Mouse (Mus musculus) midbrain, postnatal 0 days (tissue): ENCODE results near the gene Prex1. TPM values are rescaled to one million over a fixed set of nuclear protein-coding genes. Genes with fewer than 3 reads are reported as not detected.

Experiments
- ATAC-seq: fragments of 200-750 bp; cut with Nextera tagmentation; 2 replicates; pipeline ENCODE4 v1.8.0; 2017; ENCODE audit warnings: moderate number of reproducible peaks, mild to moderate bottlenecking, moderate TSS enrichment, moderate library complexity; ENCODE audit not compliant: low FRiP score
- DNase-seq: peaks from one replicate; pipeline ENCODE4 v3.0.0-alpha.2; 2015; ENCODE audit warnings: low spot score
- H3K27ac ChIP-seq: fragments of 300-500 bp; sonication (generic); 2 replicates; pipeline ENCODE4 v1.5.1; 2014; ENCODE audit warnings: low read depth, mild to moderate bottlenecking, low read length, mixed read lengths
- H3K27me3 ChIP-seq: fragments of 300-500 bp; sonication (generic); 2 replicates; pipeline ENCODE4 v1.6.1; 2014; ENCODE audit warnings: low read length, control low read depth, mixed read lengths; ENCODE audit not compliant: insufficient read depth
- H3K36me3 ChIP-seq: fragments of 300-500 bp; sonication (generic); 2 replicates; pipeline ENCODE4 v1.6.1; 2014; ENCODE audit warnings: low read length, control low read depth, mixed read lengths; ENCODE audit not compliant: insufficient read depth
- H3K4me1 ChIP-seq: fragments of 300-500 bp; sonication (generic); 2 replicates; pipeline ENCODE4 v1.6.1; 2014; ENCODE audit warnings: mild to moderate bottlenecking, control low read depth, antibody characterized with exemption, low read length, mixed read lengths; ENCODE audit not compliant: insufficient read depth
- H3K4me2 ChIP-seq: fragments of 300-500 bp; sonication (generic); 2 replicates; pipeline ENCODE4 v1.6.1; 2014; ENCODE audit warnings: low read depth, mild to moderate bottlenecking, low read length, mixed read lengths; ENCODE audit not compliant: poor library complexity, severe bottlenecking
- H3K4me3 ChIP-seq: fragments of 300-500 bp; sonication (generic); 2 replicates; pipeline ENCODE4 v1.5.1; 2014; ENCODE audit warnings: low read depth, mild to moderate bottlenecking, low read length, moderate library complexity
- H3K9ac ChIP-seq: fragments of 300-500 bp; sonication (generic); replicated peaks from 2 replicates; pipeline ENCODE4 v1.6.1; 2014; ENCODE audit warnings: mild to moderate bottlenecking, low read length, moderate library complexity, mixed read lengths; ENCODE audit not compliant: poor library complexity, severe bottlenecking
- H3K9me3 ChIP-seq: fragments of 300-500 bp; sonication (generic); 2 replicates; pipeline ENCODE4 v1.6.1; 2016; ENCODE audit warnings: low read length, control low read depth
- CTCF ChIP-seq: IDR thresholded peaks from 2 replicates; pipeline ENCODE4 v1.5.1; 2016; ENCODE audit warnings: antibody characterized with exemption, mild to moderate bottlenecking
- WGBS: fragments of 180-500 bp; shearing (Covaris S2); extraction: QIAGEN DNeasy Blood & Tissue Kit; methylation state at CpG from one replicate; pipeline ENCODE4 v1.1.7; 2014; 5-methylcytosine and 5-hydroxymethylcytosine counted together
- polyA plus RNA-seq: library from polyadenylated mRNA; unstranded; fragments of >200 nt; fragmentation: Nextera tagmentation; extraction: Ambion mirVana; gene quantifications from 2 replicates; pipeline ENCODE4 v1.2.1, GENCODE M21; 2015
- total RNA-seq: library from RNA; depleted of rRNA; stranded (reverse); fragments of >200 nt; gene quantifications from 2 replicates; pipeline ENCODE4 v1.2.3, GENCODE M21; 2014

The Prex1 gene
- total and polyA plus RNA-seq, 2 experiments from 2014 or later: 17.4 to 53.8 TPM

- H3K4me3 ChIP-seq: no peak overlapping the region
- no peaks in the 10 kb centered on the region for H3K9me3 ChIP-seq
- no peaks in the 10 kb centered on the region for H3K36me3 ChIP-seq
- H3K4me2 ChIP-seq: 0 out of 2 replicates have a peak overlapping the region, but pooled peaks have one; percentile 3
- 0 out of 2 replicates have a peak overlapping the region, but pooled peaks have one; percentile 26 for H3K27ac ChIP-seq
- 0 out of 2 replicates have a peak, but pooled peaks cover 6% of the 10 kb centered on the region for H3K4me1 ChIP-seq
- DNase-seq: peak; percentile 72
- H3K27me3 ChIP-seq: no peaks in the 10 kb centered on the region
- no peak overlapping the region for H3K9ac ChIP-seq
- TF ChIP-seq CTCF: no peak
- 8% methylated on average over 19 of the region's 19 CpGs for WGBS
- peak; percentile 63; the same call in 1 of the 2 replicates for ATAC-seq
Measured at GRCm38 (mm10) chr2:166729656-166730566, 16.3 kb upstream of the Prex1 start.

GRCm38 (mm10) chr2:166729045-166729444 is 15.4 kb upstream of the Prex1 start:
- no peak for TF ChIP-seq CTCF
- Histone ChIP-seq H3K27ac (no peak overlapping the region), H3K27me3 (no peaks in the 10 kb centered on the region), H3K4me2 (no peak overlapping the region), H3K9me3 (no peaks in the 10 kb centered on the region), H3K9ac (no peak overlapping the region), H3K4me3 (no peak overlapping the region), H3K36me3 (no peaks in the 10 kb centered on the region), H3K4me1 (0 out of 2 replicates have a peak, but pooled peaks cover 6% of the 10 kb centered on the region)
- DNase-seq (peak; percentile 64), ATAC-seq (no peak)
- 37% methylated on average over 3 of the region's 3 CpGs for whole genome bisulfite sequencing

GRCm38 (mm10) chr2:166728261-166728680 is 14.6 kb upstream of the Prex1 start:
- H3K9ac ChIP-seq: no peak overlapping the region
- H3K27ac ChIP-seq: no peak overlapping the region
- 0 out of 2 replicates have a peak, but pooled peaks cover 6% of the 10 kb centered on the region for H3K4me1 ChIP-seq
- WGBS: 65% methylated on average over 3 of the region's 3 CpGs
- no peak overlapping the region for H3K4me3 ChIP-seq
- DNase-seq: no peak
- H3K4me2 ChIP-seq: no peak overlapping the region
- ATAC-seq: no peak
- H3K27me3 ChIP-seq: no peaks in the 10 kb centered on the region
- H3K9me3 ChIP-seq: no peaks in the 10 kb centered on the region
- no peak for TF ChIP-seq CTCF
- no peaks in the 10 kb centered on the region for H3K36me3 ChIP-seq

- no peak overlapping the region for H3K4me3 ChIP-seq
- WGBS: 80% methylated on average over 10 of the region's 10 CpGs
- no peaks in the 10 kb centered on the region for H3K27me3 ChIP-seq
- no peak for TF ChIP-seq CTCF
- H3K9ac ChIP-seq: no peak overlapping the region
- H3K4me2 ChIP-seq: no peak overlapping the region
- no peaks in the 10 kb centered on the region for H3K9me3 ChIP-seq
- no peaks in the 10 kb centered on the region for H3K36me3 ChIP-seq
- ATAC-seq: no peak
- no peak for DNase-seq
- H3K27ac ChIP-seq: no peak overlapping the region
- 0 out of 2 replicates have a peak, but pooled peaks cover 6% of the 10 kb centered on the region for H3K4me1 ChIP-seq
Measured at GRCm38 (mm10) chr2:166727790-166728189, 14.2 kb upstream of the Prex1 start.

GRCm38 (mm10) chr2:166726891-166727290 is 13.3 kb upstream of the Prex1 start:
- H3K27me3 ChIP-seq: no peaks in the 10 kb centered on the region
- no peak overlapping the region for H3K4me3 ChIP-seq
- H3K9me3 ChIP-seq: no peaks in the 10 kb centered on the region
- WGBS: 48% methylated on average over 6 of the region's 6 CpGs
- H3K27ac ChIP-seq: no peak overlapping the region
- no peaks in the 10 kb centered on the region for H3K36me3 ChIP-seq
- ATAC-seq: no peak
- no peak for TF ChIP-seq CTCF
- DNase-seq: no peak
- no peak overlapping the region for H3K4me2 ChIP-seq
- 0 out of 2 replicates have a peak, but pooled peaks cover 6% of the 10 kb centered on the region for H3K4me1 ChIP-seq
- no peak overlapping the region for H3K9ac ChIP-seq

GRCm38 (mm10) chr2:166720416-166720815 is 6.8 kb upstream of the Prex1 start:
- Histone ChIP-seq H3K4me2 (no peak overlapping the region), H3K9me3 (no peaks in the 10 kb centered on the region), H3K4me3 (no peak overlapping the region), H3K36me3 (no peaks in the 10 kb centered on the region), H3K27ac (no peak overlapping the region), H3K4me1 (no peaks in the 10 kb centered on the region), H3K9ac (no peak overlapping the region), H3K27me3 (no peaks in the 10 kb centered on the region)
- WGBS: 70% methylated on average over 3 of the region's 3 CpGs
- ATAC-seq: no peak
- TF ChIP-seq CTCF: no peak
- DNase-seq: no peak
